Mouse (Mus musculus): Measurements from ENCODE around the gene Slc29a1. TPM values are rescaled to one million over a fixed set of nuclear protein-coding genes. Genes with fewer than 3 reads are reported as not detected.

Slc29a1 gene
- polyA plus RNA-seq, 1 experiment, result 358 TPM

DNA sequence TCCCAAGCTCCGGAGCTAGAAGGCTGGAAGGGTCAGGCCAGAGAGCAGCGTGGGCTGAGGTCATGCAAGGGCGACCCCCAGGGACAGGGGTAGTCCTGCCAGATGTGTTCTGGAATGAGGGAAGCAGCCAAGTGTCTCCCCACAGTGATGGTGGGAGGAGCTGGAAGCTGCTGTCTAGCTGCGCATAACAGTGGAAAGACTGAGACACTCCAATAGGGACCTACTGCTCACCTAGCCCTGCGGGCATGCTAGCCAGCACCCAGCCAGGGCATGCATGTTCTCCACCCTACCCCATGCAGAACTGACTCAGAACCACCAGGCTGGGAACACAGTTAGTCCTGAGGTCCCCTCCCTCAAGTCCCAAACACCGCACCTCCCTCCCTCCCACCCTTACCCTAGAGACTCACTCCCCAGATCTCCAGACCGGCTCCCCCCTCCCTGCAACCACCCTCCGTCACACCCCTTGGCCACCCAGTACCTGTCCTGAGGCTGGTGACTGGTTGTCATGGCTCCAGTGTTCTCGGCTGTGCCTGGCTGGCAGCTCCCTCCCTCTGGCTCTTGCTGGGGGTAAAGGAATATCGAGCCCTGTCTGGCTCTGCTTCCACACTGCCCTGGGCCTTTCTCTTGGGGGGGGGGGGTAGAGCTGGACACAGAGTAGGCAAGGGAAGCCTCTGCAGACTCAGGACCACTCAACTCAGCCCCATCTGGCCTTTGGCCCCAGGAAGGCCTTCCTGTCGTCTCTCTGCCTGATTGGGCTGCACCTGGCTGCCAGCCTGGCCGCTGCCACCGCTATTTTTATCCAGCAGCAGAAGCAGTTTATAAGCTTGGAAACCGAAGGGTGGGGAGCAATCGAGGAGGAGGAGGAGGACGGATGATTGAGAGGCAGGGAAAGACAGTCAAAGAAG, 7.5 kb downstream of the Slc29a1 start:
- Histone ChIP-seq H3K36me3 (ENCODE audit: control insufficient read depth, insufficient read depth, low read length) (peaks cover 4% of the 10 kb centered on the region), H3K27ac (ENCODE audit: control insufficient read depth, insufficient read depth, low read length) (peak overlapping the region; percentile 29; the same call in 1 of the 2 replicates), H3K4me3 (ENCODE audit: control insufficient read depth, insufficient read depth, low read length) (peak overlapping the region; percentile 6; the same call in 1 of the 2 replicates), H3K4me1 (replicated peaks; ENCODE audit: control insufficient read depth, insufficient read depth, low read length) (peaks cover 51% of the 10 kb centered on the region), H3K27me3 (ENCODE audit: control insufficient read depth, insufficient read depth, low read length) (no peaks in the 10 kb centered on the region)
- no peak for DNase-seq
- 59% methylated on average over 16 of the region's 16 CpGs for whole genome bisulfite sequencing
- TF ChIP-seq POLR2A (IDR thresholded peaks at IDR 0.05; ENCODE audit: control insufficient read depth, extremely low read depth, insufficient read depth, low read length, poor library complexity) (no peak), CTCF (IDR thresholded peaks at IDR 0.05; ENCODE audit: borderline replicate concordance, control insufficient read depth, extremely low read depth, insufficient read depth, low read length, poor library complexity) (no peak)

- H3K27ac ChIP-seq (ENCODE audit: control insufficient read depth, insufficient read depth, low read length), result no peak overlapping the region
- H3K4me3 ChIP-seq (ENCODE audit: control insufficient read depth, insufficient read depth, low read length), result no peak overlapping the region
- H3K27me3 ChIP-seq (ENCODE audit: control insufficient read depth, insufficient read depth, low read length), result no peaks in the 10 kb centered on the region
- DNase-seq, result no peak
- peaks cover 36% of the 10 kb centered on the region for H3K4me1 ChIP-seq (replicated peaks; ENCODE audit: control insufficient read depth, insufficient read depth, low read length)
- TF ChIP-seq CTCF (IDR thresholded peaks at IDR 0.05; ENCODE audit: borderline replicate concordance, control insufficient read depth, extremely low read depth, insufficient read depth, low read length, poor library complexity), result no peak
- TF ChIP-seq POLR2A (IDR thresholded peaks at IDR 0.05; ENCODE audit: control insufficient read depth, extremely low read depth, insufficient read depth, low read length, poor library complexity), result no peak
- 95% methylated on average over 6 of the region's 6 CpGs for WGBS
- H3K36me3 ChIP-seq (ENCODE audit: control insufficient read depth, insufficient read depth, low read length), result peaks cover 11% of the 10 kb centered on the region
Measured at GRCm38 (mm10) chr17:45590410-45590809, 9.0 kb downstream of the Slc29a1 start.

- TF ChIP-seq POLR2A (IDR thresholded peaks at IDR 0.05; ENCODE audit: control insufficient read depth, extremely low read depth, insufficient read depth, low read length, poor library complexity) (no peak), CTCF (IDR thresholded peaks at IDR 0.05; ENCODE audit: borderline replicate concordance, control insufficient read depth, extremely low read depth, insufficient read depth, low read length, poor library complexity) (no peak)
- peaks cover 35% of the 10 kb centered on the region for H3K4me1 ChIP-seq (replicated peaks; ENCODE audit: control insufficient read depth, insufficient read depth, low read length)
- 98% methylated on average over 8 of the region's 8 CpGs for WGBS
- H3K36me3 ChIP-seq (ENCODE audit: control insufficient read depth, insufficient read depth, low read length), result peaks cover 11% of the 10 kb centered on the region
- DNase-seq, result no peak
- H3K27ac ChIP-seq (ENCODE audit: control insufficient read depth, insufficient read depth, low read length), result no peak overlapping the region
- no peaks in the 10 kb centered on the region for H3K27me3 ChIP-seq (ENCODE audit: control insufficient read depth, insufficient read depth, low read length)
- H3K4me3 ChIP-seq (ENCODE audit: control insufficient read depth, insufficient read depth, low read length), result no peak overlapping the region
Measured at GRCm38 (mm10) chr17:45589844-45590243, 9.6 kb downstream of the Slc29a1 start.

DNA sequence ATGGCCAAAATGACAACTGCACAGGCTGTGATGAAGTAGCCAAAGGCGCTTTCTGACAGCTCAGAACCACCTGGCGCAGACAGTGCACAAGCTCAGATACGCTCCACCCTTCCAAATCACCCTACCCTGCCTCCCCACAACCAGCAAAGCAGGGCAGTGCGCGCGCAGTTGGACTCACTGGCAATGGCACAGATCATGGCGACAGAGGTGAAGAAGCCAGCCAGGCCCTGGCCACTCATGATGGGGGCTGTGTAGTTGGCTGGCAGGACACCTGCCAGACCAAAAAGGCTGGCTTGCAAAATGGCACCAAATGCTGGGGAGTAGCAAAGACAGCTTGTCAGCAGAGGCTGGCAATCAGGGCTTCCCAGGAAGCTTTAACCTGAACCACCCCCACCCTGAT, 10.2 kb downstream of the Slc29a1 start:
- Histone ChIP-seq H3K36me3 (ENCODE audit: control insufficient read depth, insufficient read depth, low read length) (peaks cover 11% of the 10 kb centered on the region), H3K27me3 (ENCODE audit: control insufficient read depth, insufficient read depth, low read length) (no peaks in the 10 kb centered on the region), H3K27ac (ENCODE audit: control insufficient read depth, insufficient read depth, low read length) (no peak overlapping the region), H3K4me3 (ENCODE audit: control insufficient read depth, insufficient read depth, low read length) (no peak overlapping the region), H3K4me1 (replicated peaks; ENCODE audit: control insufficient read depth, insufficient read depth, low read length) (peaks cover 30% of the 10 kb centered on the region)
- DNase-seq, result no peak
- over 99% methylated on average over 7 of the region's 7 CpGs for WGBS
- TF ChIP-seq POLR2A (IDR thresholded peaks at IDR 0.05; ENCODE audit: control insufficient read depth, extremely low read depth, insufficient read depth, low read length, poor library complexity) (no peak), CTCF (IDR thresholded peaks at IDR 0.05; ENCODE audit: borderline replicate concordance, control insufficient read depth, extremely low read depth, insufficient read depth, low read length, poor library complexity) (0 out of 2 replicates have a peak, but pooled peaks have one; percentile 17)

- H3K36me3 ChIP-seq (ENCODE audit: control insufficient read depth, insufficient read depth, low read length), result peaks cover 11% of the 10 kb centered on the region
- no peak overlapping the region for H3K27ac ChIP-seq (ENCODE audit: control insufficient read depth, insufficient read depth, low read length)
- TF ChIP-seq POLR2A (IDR thresholded peaks at IDR 0.05; ENCODE audit: control insufficient read depth, extremely low read depth, insufficient read depth, low read length, poor library complexity) (no peak), CTCF (IDR thresholded peaks at IDR 0.05; ENCODE audit: borderline replicate concordance, control insufficient read depth, extremely low read depth, insufficient read depth, low read length, poor library complexity) (no peak)
- no peak overlapping the region for H3K4me3 ChIP-seq (ENCODE audit: control insufficient read depth, insufficient read depth, low read length)
- 99% methylated on average over 7 of the region's 7 CpGs for WGBS
- H3K4me1 ChIP-seq (replicated peaks; ENCODE audit: control insufficient read depth, insufficient read depth, low read length), result peaks cover 22% of the 10 kb centered on the region
- no peaks in the 10 kb centered on the region for H3K27me3 ChIP-seq (ENCODE audit: control insufficient read depth, insufficient read depth, low read length)
- no peak for DNase-seq
Measured at GRCm38 (mm10) chr17:45588370-45588769, 11.0 kb downstream of the Slc29a1 start.

- TF ChIP-seq POLR2A (IDR thresholded peaks at IDR 0.05; ENCODE audit: control insufficient read depth, extremely low read depth, insufficient read depth, low read length, poor library complexity) (no peak), CTCF (IDR thresholded peaks at IDR 0.05; ENCODE audit: borderline replicate concordance, control insufficient read depth, extremely low read depth, insufficient read depth, low read length, poor library complexity) (no peak)
- H3K27me3 ChIP-seq (ENCODE audit: control insufficient read depth, insufficient read depth, low read length), result no peaks in the 10 kb centered on the region
- no peak for DNase-seq
- WGBS, result 97% methylated on average over 3 of the region's 3 CpGs
- H3K4me3 ChIP-seq (ENCODE audit: control insufficient read depth, insufficient read depth, low read length), result no peak overlapping the region
- peaks cover 11% of the 10 kb centered on the region for H3K36me3 ChIP-seq (ENCODE audit: control insufficient read depth, insufficient read depth, low read length)
- H3K4me1 ChIP-seq (replicated peaks; ENCODE audit: control insufficient read depth, insufficient read depth, low read length), result peaks cover 2% of the 10 kb centered on the region
- H3K27ac ChIP-seq (ENCODE audit: control insufficient read depth, insufficient read depth, low read length), result no peak overlapping the region
Measured at GRCm38 (mm10) chr17:45586449-45586837, 13.0 kb downstream of the Slc29a1 start.
